Mouse (Mus musculus) thymus, postnatal 14 days (tissue): ENCODE measurements around the gene Ldhd.
A peak's percentile ranks its signal among the peaks of the same experiment; 100 is the strongest.

Experiments
- DNase-seq: peaks from one replicate; pipeline ENCODE4 v3.0.0; 2021

Ldhd gene

GRCm38 (mm10) chr8:111594044-111594840, 35.9 kb downstream of the Ldhd start:
- DNase-seq: peak; percentile 57

DNA sequence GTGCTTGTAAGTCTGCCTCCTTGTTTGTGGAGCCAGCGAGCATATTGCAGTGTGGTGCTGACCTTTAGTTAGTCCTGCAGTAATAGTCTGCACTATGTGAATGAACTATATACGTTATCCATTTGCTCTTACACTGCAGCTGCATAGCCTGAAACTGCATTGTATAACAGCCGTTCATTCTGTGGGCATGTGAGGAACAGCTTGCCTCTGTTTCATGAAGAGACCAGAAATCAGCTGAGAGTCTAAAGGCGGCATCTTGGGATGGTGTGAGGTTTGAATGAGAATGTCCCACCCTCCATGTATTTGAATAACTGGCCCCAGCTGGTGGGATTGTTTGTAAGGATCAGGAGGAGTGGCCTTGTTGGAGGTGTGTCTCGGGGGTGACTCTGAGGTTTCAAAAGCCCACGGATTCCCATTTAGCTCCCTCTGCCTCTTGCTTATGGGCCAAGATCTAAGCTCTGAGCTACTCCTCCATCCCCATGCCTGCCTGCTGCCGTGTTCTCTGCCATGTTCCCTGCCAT, 37.7 kb downstream of the Ldhd start:
- DNase-seq: peak; percentile 39

DNA sequence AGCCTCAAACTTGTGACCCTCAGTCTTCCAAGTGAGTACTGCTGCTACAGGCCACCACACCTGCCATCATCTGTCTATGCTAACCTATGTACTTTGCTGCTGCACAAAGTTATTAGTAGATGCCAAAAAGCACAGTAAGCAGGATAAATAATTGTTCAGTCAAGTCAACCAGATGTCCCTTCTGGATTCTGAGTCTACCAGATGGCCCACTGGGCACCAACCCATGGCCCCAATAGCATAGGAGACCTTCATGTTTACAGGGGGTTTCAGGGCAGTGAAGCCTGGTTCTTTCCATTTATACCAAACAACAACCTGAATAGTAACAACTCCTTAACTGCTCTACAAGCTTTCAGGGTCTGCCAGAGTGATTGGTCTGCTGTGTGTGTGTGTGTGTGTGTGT, 39.0 kb downstream of the Ldhd start:
- no peak for DNase-seq

GRCm38 (mm10) chr8:111590214-111590613, 40.0 kb downstream of the Ldhd start:
- no peak for DNase-seq

DNA sequence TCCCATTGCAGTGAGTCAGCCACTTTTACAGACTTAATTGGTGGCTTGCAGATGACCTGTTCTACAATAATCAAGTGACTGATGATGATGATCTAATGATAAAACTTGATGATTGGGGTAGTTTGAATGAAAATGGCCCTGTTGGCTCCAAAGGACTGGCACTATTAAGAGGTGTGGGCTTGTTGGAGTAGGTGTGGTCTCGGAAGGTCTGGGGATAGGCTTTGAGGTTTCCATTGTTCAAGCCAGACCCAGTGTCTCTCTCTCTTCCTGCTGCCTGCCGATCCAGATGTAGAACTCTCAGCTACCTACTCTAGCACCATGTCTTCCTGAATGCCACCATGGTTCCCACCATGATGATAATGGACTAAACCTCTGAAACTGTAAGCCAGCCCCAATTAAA, 41.8 kb downstream of the Ldhd start:
- DNase-seq: no peak

DNA sequence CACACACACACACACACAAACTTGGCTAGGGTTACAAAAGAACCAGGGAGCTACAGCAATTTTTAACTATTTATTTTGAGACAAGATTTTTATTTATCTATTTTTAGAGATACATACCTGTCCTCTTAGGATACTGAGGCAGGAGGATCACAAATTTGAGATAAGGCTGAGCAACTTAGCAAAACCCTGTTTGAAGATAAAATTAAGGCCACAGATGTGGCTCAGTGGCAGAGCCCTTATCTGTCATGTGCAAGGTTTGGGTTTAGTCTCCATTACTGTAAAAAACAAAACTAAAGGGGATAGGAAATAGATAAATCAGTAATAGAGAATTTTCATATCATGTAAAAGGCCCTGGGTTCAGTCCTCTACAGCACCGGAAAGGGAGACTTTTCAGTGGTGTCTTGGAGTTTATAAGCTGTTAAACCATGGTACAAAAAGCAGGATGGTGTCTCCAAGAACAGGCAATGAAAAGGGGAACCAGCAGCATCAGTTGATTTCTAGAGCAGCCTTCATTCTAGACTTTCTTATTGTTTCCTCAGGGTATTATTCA, 42.6 kb downstream of the Ldhd start:
- no peak for DNase-seq

GRCm38 (mm10) chr8:111584946-111585345, 45.2 kb downstream of the Ldhd start:
- DNase-seq: no peak

DNA sequence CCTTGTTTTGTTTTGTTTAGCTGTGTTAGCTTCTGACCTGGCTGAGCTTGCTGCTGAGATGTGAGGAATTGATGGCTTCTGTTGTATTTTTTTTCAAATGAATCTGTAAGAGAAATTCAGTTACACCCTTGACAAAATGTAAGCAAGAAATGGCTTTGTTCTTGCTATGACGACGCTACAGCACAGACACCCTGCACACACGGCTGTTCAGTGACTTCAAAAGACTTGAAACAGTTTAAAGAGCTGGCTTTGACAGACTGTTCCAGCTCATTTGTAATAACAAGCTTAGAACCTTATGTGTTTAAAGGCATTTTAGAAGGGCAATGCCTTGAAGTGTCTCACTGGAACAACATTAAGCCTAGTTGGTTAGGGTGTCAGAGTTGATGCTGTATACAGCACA, 47.8 kb downstream of the Ldhd start:
- DNase-seq: peak; percentile 57

DNA sequence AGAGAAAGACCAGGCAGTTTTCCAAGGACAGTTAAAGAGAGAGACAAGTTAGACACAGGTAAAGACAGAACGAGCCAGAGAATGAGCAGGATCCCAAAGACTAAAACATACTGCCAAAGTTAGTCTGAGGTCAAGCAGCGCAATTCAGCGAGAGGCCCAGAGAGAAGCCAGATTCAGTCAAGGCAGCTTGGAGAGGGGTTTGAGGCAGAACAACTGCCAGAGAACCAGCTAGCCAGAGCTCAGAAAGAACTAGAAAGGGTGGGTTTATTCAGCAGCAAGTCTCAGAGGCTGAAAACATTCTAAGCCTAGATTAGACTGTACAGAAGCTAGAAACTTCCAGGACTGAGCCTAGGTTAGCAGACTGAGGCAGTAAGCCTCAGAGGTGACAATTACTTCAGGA, 49.9 kb downstream of the Ldhd start:
- no peak for DNase-seq

- DNase-seq: peak; percentile 16
Observed at GRCm38 (mm10) chr8:111579318-111579717, 50.9 kb downstream of the Ldhd start.

DNA sequence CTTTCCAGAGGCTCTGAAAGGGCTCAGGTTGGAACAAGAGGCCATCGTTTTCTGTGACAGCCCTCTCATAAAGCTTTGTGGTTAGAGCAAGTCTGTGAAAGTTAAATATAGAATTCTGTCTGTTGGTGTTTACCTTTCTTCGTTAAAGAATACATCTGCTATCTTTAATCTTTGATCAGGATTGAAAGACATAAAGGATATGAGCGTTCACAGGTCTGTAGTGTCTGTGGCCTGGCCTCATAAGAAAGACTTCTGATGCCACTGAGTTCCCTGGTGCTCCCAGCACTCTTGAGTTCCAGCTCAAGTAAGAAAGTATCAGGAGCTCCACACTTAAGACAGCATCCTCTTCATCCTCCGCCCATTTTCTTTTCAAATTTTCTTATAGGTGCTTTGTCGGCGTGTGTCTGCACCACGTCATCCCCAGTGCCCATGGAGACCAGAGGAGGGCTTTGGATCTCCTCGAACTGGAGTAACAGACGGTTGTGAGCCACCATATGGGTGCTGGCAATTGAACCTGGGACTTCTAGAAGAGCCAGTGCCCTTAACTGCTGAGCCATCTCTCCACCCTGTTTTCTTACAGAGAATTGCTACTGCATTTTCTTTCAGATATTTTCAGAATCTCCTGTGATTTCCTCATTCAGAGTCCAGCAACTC, 52.2 kb downstream of the Ldhd start:
- peak; percentile 29 for DNase-seq

- DNase-seq: peak; percentile 54
Observed at GRCm38 (mm10) chr8:111576501-111576900, 53.7 kb downstream of the Ldhd start.

GRCm38 (mm10) chr8:111575492-111575891, 54.7 kb downstream of the Ldhd start:
- DNase-seq: no peak

GRCm38 (mm10) chr8:111574016-111574415, 56.2 kb downstream of the Ldhd start:
- DNase-seq: peak; percentile 15
